Mouse (Mus musculus): ENCODE results near the gene Dydc2.
"Not testable (repeated sequence)": the region's sequence is repeated elsewhere in the genome, so short reads cannot be mapped to it uniquely, and the experiment has no call there.

Gene Dydc2

DNA sequence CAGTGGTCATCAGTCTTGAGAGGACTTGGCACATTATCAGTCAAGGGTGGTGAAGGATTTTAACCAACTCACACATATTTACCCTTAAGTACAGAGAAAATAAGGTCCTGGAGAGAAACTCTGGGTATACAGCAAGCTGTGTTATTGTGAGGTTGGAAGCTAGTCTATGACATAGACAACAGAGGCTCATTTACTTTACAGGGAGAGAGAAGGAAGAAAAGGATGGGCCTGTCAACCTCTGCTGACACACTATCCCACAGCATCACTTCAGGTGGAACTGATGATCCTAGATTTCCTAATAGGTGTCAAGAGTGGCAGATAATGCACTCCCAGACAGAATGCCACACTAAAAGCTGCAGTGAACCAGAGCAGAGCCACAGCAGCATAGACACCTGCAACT, at the start of gene Dydc2:
Dydc2 (minus strand) TSS at position 101 of the 400 bp plus-strand sequence.
- no peak for DNase-seq

DNA sequence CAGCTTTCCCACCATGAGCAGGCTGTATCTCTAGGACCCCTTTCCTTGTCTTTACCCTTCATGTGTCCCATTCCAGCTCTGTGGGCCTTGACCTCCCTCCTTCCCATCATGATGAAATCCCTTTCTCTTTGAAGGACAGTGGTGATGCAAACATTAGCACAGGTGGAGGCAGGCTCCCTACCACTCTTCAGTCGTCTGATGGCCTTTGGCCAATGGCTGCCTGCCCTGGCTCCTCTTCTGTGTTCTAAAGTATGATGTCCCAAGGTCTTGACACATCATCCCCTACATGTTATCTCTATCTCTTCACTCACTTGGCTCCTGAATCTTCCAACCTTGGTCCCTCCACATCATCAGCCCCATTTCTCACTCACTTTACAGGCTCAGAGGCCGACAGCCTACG, 47.3 kb upstream of the Dydc2 start:
- DNase-seq: no peak

DNA sequence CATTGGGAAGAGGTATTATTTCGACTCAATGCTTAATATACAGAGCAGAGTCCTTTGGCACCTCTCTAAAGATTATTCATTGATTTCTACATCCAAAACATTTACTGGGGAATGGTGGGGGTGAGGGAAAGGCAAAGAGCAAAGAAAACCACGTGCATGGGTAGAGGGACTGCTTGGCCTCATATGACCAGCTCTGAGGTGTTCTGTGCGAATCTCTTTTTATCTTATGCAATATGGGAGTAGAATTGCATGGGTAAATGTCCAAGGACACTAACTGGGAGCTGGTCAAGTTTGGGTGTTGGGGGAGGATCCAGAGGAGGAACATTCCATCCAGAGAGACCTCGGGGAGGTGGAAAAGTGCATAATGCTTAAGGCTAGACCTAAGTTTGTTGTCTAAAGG, 43.9 kb upstream of the Dydc2 start:
- no peak for DNase-seq

DNA sequence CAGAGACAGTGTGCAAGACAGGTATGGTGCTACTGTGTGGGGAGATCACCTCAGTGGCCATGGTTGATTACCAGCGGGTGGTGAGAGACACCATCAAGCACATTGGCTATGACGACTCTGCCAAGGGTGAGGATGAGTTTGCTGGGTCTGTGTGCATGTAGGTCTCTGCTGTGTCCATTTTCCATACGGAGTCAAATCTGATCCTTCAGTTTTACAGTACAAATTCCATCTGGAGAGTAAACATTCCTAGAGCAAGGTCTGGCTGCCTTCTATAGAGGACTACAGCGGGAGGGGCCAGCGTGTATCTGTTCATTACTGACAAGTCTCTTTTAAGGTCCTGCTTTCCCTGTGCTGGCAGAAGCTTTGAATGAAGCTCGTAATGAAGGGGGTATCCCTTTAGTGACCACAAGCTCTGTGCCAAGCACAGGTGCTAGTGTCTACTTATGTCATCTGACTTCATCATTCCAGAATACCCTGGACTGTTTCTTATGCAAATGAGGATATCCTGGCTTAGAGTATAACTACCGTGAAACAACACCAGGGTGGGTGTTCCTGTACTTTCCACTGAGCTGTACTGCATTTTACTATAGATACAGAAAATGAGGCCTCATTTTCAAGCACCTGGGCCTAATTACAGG, 42.1 kb upstream of the Dydc2 start:
- DNase-seq: no peak

DNA sequence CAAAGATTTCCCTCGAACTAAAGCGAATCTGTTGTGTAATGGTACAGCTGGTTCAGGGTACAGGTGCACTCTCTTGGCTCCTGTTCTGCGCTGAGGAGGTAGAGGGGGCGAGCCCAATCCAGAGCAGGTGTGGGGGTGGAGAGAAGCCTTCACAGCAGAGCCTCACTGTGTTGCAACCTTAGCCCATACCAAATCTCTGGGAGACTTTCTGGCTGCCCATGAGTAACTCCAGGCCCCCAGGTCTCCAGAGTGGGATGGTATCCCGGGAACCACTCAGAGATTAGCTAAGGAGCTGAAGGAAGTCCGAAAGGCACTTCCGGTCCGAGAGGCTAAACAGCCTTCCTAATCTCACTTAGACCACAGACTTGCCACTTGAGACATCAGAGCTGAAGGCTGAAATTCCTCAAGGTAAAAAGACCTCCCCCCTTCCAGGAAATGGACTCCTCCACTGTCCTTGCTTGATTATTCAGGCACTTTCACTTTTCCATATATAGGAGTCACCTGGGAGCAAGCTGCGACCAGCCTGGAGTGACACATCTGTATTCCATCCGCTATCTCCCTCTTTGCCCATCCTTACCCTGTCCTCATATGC, 35.9 kb upstream of the Dydc2 start, which contains the start of gene Mat1a:
Mat1a (plus strand) TSS at position 183 of the 592 bp plus-strand sequence.
- DNase-seq: no peak

DNA sequence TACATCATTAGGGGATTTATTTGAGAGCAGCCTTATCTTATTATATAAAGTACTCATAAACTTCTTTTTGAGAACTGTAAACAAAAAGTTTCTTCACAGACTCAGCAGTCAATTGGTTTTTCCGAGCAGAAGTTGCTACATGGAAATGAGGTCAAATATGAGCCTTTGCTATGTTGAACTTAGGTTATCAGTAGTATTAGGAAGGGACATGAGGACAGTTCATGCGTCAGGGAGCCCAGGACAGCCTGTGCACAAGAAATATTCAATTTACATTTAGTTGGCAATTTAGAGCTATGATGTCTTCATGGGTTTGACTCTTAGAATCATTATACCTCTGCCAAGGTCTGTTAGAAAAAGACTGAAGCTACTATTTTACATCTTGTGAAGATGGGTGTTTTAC, 33.3 kb upstream of the Dydc2 start:
- no peak for DNase-seq

DNA sequence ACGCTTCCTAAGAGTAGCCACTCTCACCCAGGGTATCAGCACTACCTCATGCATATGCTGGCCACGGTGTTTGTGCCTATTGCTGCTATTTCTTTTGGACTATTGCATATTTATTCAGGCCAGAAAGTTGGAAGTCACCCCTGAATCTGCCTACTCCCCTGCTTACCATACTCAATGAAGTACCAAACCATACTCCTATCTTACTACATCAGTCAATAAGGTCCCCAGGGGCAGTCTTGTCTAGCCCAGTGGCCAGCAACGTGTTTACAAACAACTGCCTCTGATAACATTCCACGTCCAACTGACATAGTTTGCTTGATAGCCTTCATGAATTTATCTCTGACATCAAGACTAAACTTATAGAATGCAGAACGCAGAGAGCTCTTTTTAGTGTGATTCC, 32.2 kb upstream of the Dydc2 start:
- no peak for DNase-seq

DNA sequence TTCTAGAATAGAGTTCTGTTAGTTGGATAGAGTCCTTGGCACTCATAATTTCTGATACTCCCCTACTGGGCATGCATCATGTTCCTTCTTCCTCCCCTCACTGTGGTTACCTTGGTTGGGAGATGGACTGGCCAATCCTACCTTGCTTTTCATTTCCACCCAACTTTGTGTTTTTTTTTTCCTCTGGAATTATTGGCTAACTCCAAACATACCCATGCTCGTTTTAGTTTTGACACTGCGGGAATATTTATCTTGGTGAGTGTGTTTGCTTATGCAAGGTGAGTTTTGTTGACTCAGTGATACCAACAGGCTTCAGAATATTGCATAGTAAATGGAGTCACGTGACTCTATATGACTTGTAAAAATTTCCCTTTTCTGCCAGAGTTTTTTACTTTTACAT, 31.7 kb upstream of the Dydc2 start:
- no peak for DNase-seq

DNA sequence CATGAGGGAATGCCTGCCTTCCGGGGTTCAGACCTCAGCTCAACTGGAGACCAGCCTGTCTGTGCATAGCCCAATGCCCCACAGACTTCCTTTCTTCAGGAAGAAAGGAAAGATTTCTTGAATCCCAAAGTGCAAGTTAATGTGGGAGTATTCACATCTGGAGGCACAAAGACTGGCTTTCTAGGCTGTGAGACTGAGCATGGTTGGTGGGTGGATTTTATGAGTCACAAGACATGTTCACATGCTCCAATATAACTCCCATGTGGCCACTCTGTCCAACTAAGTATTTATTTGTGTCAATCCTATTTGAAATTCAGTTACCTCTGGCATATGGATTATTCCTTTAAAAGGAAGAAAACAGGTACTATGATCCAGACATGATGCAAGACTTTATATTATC, 29.7 kb upstream of the Dydc2 start:
- DNase-seq: peak; percentile 46

DNA sequence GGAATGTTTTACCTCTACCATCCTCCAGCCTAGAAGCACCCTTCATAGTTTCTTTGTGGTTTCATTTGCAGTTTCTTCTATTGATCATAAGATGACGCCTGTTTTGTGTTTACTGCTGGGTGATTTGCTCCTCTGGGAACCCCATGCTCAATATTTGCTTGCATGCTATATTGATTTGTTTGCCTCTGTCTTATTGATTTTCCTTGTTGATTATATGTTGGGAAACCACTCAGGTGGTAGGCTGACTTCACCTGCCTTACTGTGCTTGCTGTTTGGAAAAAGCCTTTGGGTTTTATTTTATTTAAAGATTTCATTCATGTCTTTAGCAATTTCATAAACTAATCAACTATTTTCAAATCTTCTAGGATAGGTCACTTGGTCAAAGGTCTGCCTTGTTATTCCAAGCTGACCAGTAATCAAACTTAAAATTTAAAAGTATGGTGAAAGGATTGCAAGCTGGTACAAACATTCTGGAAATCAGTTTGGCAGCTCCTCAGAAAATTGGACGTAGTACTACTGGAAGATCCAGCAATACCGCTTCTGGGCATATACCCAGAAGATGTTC, 27.4 kb upstream of the Dydc2 start:
- no peak for DNase-seq

DNA sequence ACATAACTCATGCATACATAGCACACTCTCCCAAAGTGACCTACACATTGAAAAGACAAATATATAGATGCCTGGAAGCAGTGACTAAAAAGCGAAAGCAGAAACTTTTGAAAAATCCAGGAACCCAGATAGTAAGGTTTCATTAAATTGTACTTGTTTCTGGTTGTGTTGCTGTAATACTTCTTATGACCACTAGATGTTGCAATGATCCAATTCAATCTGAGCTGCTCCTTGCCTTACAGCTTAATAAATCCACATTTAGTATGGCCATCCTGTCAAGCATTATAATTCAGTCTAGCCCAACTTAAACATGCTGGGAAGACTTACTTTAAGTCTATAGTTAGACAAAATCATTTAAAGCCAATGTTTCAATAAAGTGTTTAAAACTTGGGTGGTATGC, 25.1 kb upstream of the Dydc2 start:
- no peak for DNase-seq

DNA sequence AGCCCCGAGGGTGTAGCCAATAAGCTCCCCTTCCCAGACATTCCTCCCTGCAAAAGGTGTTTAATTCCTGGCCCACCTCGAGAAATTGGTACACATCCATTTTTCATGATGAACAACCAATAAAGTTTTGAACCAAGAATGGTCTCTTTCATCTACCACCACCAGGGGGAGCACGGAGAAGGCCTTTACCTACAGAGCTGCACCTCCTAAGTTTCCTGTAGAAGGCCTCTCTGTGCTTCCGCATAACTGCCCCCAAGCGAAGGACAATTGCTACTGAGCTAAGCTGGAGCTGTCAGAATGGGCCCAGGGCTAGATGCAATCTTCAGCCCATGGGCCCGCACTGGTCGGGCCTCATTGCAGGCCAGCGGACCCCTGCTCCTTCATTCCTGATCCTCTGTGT, 21.8 kb upstream of the Dydc2 start:
- no peak for DNase-seq

DNA sequence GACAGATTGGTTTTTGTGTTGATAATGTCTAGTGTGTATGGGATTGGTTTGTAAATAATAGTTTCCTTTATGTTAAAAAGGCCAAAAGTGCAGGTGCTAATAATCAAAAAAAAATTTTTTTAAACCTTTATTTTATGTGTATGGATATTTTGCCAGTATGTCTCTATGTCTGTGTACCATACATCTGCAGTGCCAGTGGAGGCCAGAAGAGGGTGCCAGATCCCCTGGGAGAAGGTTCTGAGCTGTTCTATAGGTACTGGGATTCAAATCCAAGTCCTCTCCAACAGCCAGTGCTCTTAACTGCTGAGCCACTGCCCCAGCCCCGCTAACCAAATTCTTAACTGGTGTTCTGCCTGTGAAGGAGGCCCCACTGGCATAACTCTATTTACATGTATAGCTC, 18.5 kb upstream of the Dydc2 start:
- no peak for DNase-seq

DNA sequence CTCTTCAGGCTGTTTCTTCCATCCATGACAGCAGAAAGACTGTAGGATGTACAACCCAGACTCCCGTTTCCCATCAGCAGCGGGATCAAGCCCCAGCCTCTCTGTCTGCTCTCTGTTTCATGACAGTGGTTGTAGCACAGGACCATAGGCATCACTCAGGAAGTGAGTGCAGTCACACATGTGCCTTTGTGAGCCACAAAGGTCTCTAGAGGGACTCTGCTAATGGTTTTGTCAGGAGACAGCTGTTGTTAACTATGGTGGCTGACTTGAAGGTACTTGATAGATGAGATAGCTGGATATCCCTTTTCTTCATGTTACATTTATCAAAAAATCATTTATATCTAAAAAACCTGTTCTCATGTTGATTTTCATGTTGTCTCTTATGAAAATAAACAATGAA, 13.4 kb upstream of the Dydc2 start:
- no peak for DNase-seq

DNA sequence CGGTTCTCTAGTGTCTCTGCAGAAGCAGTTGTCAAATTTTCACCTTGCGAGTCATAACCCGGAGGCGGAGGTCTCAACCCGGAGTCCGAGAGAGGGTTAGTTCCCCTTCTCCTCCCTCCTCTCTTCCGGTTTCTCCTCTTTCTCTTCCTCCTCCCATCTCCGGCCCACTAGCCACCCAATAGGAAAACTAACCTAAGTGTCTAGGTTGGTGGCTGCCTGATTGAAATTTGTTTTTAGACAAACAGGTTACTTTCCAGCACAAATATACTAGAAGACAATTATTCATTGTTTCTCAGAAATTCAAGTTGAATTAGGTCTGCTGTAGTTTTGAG, 3.9 kb upstream of the Dydc2 start:
- DNase-seq: no peak

DNA sequence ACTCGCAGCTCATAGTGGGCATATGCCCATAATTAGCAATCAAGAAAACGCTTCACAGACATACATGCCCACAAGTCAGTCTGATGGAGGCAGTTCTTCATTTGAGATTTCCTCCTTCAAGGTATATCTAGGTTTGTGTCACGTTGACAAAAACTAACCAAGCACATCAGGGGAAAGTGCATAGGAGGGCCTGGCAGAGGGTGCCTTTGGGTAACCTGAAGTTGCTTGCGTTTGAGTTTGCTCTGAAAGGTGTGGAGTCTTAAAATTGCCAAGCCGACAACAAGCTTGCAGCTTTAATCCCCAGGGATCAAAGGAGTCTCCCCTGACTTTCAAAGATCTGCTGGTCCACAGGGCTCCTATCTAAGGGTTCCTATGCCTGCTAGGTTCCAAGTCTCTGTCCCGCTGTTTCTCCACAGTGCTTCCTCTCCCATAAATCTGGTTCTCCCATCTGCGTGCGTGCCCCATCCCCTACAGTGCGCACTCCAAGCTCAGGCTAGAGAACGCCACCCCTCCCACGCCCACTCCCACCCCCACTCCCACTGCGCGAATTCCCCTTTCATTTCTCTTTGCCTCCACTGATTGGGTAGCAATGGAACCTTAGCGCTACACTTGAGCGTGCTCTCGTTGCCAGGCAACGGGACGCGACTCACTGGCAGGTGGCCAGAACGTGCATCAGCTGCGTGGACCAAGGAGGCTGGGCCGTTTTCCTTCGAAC, 3.4 kb upstream of the Dydc2 start, which contains the start of gene Dydc1:
Dydc1 (plus strand) TSS at position 683 of the 715 bp plus-strand sequence.
- DNase-seq: peak; percentile 83

DNA sequence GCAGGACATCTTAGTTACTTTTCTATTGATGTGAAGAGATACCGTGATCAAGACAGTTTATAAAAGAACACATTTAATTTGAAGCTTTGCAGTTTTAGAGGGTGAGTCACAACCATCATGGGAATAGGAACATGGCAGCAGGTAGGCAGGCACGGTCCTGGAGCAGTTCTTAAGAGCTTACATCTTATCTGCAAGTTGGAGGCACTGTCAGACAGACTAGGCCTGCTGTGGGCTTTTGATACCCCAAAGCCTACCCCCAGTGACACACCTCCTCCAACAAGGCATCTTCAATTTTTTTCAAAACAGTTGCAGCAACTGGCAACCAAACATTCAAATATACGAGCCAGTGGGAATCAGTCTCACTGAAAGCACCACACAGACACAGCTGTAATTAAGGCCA, 1.3 kb upstream of the Dydc2 start:
- DNase-seq: no peak

DNA sequence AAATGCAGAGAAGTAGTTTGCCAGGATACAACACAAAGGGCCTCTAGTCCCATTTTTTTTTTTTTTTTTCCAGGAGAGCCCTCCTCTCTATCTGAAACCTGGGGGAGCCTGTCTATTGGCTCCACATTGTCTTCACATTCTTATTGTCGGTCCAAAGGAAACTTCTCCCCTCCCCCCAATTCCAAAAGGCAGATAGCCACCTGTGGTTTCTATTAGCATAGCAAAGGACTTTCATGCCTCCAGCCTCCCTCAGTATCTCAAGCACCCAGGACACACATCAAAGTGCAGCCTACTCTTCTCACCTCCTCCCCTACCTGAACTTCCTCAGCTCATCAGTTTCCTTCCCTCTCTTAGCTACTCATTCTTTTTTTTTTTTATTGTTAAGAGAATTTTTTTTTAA, 2.6 kb downstream of the Dydc2 start:
- no peak for DNase-seq

DNA sequence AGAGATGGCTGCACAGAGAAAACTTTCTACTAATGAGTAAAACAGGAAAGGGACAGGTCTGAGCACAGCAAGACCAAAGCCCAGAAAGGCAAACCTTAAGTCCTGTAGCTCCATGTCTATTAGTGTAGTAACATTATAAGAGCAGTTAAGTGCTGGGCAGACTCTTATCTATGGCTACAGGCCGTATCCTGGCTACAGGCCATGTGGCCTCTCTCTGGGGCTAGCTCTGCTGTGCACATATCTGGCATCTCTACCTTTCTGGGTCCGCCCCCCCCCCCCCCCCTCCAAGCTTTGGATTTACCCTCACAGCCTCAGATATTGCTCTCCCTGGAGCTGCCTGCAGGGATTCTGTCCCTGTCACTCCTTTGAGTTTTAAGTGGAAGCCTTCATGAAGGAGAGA, 3.8 kb downstream of the Dydc2 start:
- DNase-seq: no peak

DNA sequence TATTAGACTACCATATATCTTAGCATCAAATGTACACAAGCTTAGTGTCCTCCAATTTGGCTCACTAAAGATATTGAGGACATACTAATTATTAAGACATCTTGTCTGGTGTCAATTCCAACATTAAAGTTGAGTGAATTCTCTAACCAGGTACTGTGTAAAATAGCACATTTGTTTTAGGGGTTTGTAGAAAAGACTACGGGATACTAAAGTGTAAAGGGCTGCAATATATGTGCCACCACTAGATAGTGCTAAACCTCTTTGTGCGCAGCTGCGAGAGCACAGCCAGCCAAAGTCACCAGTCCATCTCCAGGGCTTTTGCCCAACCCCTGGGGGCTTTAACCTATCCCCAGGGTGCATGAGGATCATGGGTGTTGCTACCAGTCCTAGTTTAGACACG, 15.8 kb downstream of the Dydc2 start:
- DNase-seq: not testable (repeated sequence)

DNA sequence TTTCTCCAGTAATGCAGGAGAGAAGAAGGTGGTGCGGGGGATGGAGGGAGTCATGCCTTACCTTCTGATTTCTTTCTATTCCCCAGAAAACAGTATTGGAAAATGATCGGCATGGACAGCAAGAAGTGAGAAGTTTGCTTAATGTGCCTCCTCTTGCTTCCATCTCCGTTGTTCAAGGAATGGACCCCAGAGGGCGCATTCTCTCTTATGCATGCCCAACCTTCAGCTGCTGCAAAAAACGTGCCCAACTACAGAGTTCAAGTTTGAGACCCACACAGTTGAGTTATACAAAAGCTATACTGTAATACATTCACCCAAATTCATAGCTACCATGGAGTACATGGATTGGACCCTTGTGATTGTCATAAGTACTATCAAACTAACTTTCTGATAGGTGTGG, 16.5 kb downstream of the Dydc2 start:
- DNase-seq: no peak

DNA sequence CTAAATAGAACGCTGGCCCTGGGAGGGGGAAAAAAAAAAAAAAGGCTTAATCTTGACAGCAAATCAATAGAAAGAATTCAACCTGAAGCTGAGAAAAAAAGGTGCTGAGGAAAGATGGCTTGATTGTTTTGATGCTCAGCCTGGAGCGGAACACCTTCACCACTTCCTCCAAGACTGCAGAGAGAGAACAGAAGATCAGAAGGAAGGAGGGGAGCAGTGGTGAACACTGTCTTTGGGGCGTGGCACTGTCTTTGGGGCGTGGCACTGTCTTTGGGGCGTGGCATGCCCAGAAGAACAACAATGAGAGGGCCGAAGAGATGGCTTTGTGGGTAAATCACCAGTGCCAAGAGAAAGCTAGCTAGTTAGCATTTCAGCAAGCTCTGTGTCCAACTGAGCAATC, 18.5 kb downstream of the Dydc2 start:
- DNase-seq: no peak

DNA sequence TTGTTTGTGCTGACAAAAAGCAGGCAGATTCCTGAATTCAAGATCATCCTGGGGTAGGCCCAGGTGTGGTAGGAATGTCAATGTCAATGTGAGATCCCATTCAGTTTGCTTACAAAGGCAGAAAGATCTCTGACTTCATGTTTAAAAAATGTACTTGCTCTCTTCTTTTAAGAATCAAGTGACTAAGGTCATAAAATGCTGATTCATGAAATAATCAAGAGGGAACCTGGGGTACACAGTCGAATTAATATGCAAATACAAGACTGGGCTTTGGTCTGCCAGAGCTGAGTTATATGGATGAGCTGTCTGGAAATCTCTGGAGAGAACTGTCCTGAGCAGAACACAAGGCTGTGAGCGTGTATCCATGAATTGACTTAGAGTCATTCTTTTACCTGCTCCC, 21.6 kb downstream of the Dydc2 start:
- DNase-seq: no peak

DNA sequence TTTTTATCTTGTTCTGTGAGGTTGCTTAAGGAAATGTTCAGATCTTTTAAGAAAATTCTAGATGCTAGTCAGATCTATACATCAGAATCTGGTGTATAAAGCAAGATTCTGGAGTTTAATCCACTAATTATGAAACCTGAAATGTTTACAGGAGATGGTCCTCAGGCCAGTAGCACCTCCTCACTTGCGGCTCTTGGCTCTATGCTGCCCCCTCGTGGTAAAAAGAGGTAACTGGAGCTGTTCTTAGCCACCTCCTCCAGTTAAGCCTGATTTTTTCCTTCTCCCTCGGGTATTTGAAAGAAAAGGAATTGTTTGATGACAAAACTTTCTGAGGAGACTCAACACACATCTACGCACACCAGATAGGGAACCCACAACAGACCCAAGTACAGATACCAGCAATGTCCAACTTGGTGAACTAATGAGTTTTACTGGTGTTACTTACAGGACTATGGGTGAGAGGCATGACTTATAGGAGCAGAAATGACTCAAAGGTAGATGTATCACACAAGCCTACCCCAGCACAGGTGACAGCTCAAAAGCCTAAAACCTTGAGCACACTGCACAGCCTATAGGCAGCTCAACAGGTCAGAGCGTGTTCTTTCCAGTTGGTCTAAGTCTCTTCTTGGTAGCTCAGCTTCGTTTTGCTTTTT, 33.7 kb downstream of the Dydc2 start:
- DNase-seq: peak; percentile 40

Data from right cerebral cortex, adult 18-20 months (tissue).